8 mouse cellular contexts compared by ENCODE assay signal in the genomic region with DNA sequence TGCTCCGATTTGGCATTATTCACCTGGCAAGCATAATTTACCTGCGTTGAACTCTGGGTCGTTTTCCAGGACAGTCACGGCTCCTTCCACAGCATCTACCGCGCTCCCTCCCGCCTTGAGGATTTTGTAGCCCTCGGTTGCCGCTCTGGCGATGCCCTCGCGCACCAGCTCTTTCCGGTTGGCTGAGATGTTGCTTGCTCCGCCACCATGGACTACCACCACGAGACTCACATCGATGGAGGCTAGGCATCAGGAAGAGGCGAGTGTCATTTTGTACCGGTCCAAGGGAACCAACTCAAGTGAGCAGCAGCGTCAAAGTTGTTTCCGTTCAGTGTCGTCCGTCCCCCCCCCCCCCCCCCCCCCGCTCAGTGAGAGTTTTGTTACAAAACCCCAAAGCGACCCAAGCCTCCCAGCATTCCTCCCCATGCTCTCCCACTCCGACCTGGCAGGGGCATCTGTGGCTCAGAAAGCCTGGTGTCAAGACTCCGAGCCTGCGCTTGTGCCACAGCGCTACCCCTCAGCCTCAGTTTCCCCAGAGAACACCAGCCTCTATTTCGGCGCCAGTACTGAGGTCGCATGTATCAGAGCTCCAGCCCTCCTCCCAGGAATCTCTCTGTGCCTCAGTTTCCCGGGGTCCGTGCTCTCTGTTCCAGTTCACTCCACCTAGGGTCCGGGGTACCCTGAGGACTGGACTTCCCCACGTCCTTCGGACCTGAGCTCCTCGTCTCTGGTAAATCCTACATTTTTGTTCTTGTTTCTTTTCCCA. TPM values are rescaled to one million over a fixed set of nuclear protein-coding genes. Genes with fewer than 3 reads are reported as not detected.
DNase-seq lines count a peak whose midpoint lies in the region; ATAC-seq and TF ChIP-seq lines count a peak whose summit lies in the region.

No protein-coding gene starts in this region.

- H3K4me2 ChIP-seq in limb, embryonic 12.5 days = peak overlapping the region; percentile 82
- H3K4me2 ChIP-seq in midbrain, embryonic 13.5 days (replicated peaks) = peak overlapping the region; percentile 96
- peak overlapping the region; percentile 99 for H3K4me2 ChIP-seq in stomach, postnatal 0 days (replicated peaks; ENCODE audit: low read depth)

- TF ChIP-seq EP300 in stomach, postnatal 0 days (optimal IDR thresholded peaks at IDR 0.05) = no peak

- peak overlapping the region; percentile 58 for H3K27ac ChIP-seq in limb, embryonic 12.5 days
- H3K27ac ChIP-seq in midbrain, embryonic 13.5 days = peak overlapping the region; percentile 67
- peak overlapping the region; percentile 40; the same call in 1 of the 2 replicates for H3K27ac ChIP-seq in stomach, postnatal 0 days (replicated peaks)

- no peaks in the 10 kb centered on the region for H3K27me3 ChIP-seq in limb, embryonic 12.5 days
- no peaks in the 10 kb centered on the region for H3K27me3 ChIP-seq in midbrain, embryonic 13.5 days
- no peaks in the 10 kb centered on the region for H3K27me3 ChIP-seq in stomach, postnatal 0 days (ENCODE audit: control insufficient read depth, insufficient read depth, low read length)

- peak overlapping the region; percentile 60 for H3K4me3 ChIP-seq in limb, embryonic 12.5 days (replicated peaks)
- H3K4me3 ChIP-seq in midbrain, embryonic 13.5 days (replicated peaks) = peak overlapping the region; percentile 71
- peak overlapping the region; percentile 66 for H3K4me3 ChIP-seq in stomach, postnatal 0 days (ENCODE audit: low read depth, low read length)

- peak; percentile 80 for ATAC-seq in limb, embryonic 12.5 days (ENCODE audit: insufficient number of reproducible peaks, insufficient read depth, low FRiP score, low TSS enrichment, low read depth)
- peak; percentile 92 for ATAC-seq in midbrain, embryonic 13.5 days
- peak; percentile 59 for ATAC-seq in stomach, postnatal 0 days (ENCODE audit: low FRiP score, low TSS enrichment)

- H3K36me3 ChIP-seq in limb, embryonic 12.5 days = peaks cover 5% of the 10 kb centered on the region; the same call in 1 of the 2 replicates
- H3K36me3 ChIP-seq in midbrain, embryonic 13.5 days = no peaks in the 10 kb centered on the region
- no peaks in the 10 kb centered on the region for H3K36me3 ChIP-seq in stomach, postnatal 0 days (ENCODE audit: control insufficient read depth, insufficient read depth, low read length)

- H3K9me3 ChIP-seq in limb, embryonic 12.5 days = no peaks in the 10 kb centered on the region
- H3K9me3 ChIP-seq in midbrain, embryonic 13.5 days = no peaks in the 10 kb centered on the region
- H3K9me3 ChIP-seq in stomach, postnatal 0 days (ENCODE audit: control insufficient read depth, low read length) = no peaks in the 10 kb centered on the region

- no peaks in the 10 kb centered on the region; the same call in 1 of the 2 replicates for H3K4me1 ChIP-seq in limb, embryonic 12.5 days (replicated peaks)
- peaks cover 21% of the 10 kb centered on the region for H3K4me1 ChIP-seq in midbrain, embryonic 13.5 days (replicated peaks)
- H3K4me1 ChIP-seq in stomach, postnatal 0 days (replicated peaks; ENCODE audit: control insufficient read depth, insufficient read depth) = no peaks in the 10 kb centered on the region

- 2% methylated on average over 37 of the region's 37 CpGs for WGBS in limb, embryonic 12.5 days
- 2% methylated on average over 36 of the region's 37 CpGs for WGBS in midbrain, embryonic 13.5 days
- under 1% methylated on average over 34 of the region's 37 CpGs for WGBS in stomach, postnatal 0 days

- TF ChIP-seq CTCF in stomach, postnatal 0 days (IDR thresholded peaks at IDR 0.05; ENCODE audit: low read depth) = no peak

- peak overlapping the region; percentile 67 for H3K9ac ChIP-seq in limb, embryonic 12.5 days (replicated peaks)
- H3K9ac ChIP-seq in midbrain, embryonic 13.5 days (replicated peaks) = peak overlapping the region; percentile 78
- peak overlapping the region; percentile 75 for H3K9ac ChIP-seq in stomach, postnatal 0 days (ENCODE audit: low read length)

- DNase-seq in adrenal gland, adult 2 months = peak; percentile 35
- no peak for DNase-seq in adrenal gland, adult 18-20 months (ENCODE audit: low spot score in 2 of 2)
- peak; percentile 43 for DNase-seq in R1 (ENCODE audit: low read depth, low spot score)
- peak; percentile 45 for DNase-seq in embryo, embryonic 9.5 days (ENCODE audit: extremely low spot score)
- peak; percentile 25 for DNase-seq in heart, postnatal 4 days
- DNase-seq in stomach, postnatal 0 days (ENCODE audit: low spot score) = peak; percentile 34

RNA-seq across cellular contexts. Expression of gene Asrgl1, which starts 0.5 kb away (rescaled TPM):
- total RNA-seq in adrenal gland, adult 2 months (2021) = 10 to 100 TPM; 10.3 to 12.7 TPM
- 1.2 and 2.0 TPM in 2 replicates for polyA plus RNA-seq in adrenal gland, adult 2 months (2012; rRNA removed)
- total RNA-seq in adrenal gland, adult 18-20 months (2021) = 10 to 100 TPM; 11.8 to 14.1 TPM
- total RNA-seq in heart, postnatal 4 days (2021) = 10 to 100 TPM; 13.2 to 16.4 TPM
- polyA plus RNA-seq in limb, embryonic 12.5 days (2016; fragmentation: Nextera tagmentation; extraction: Ambion mirVana) = 23.2 and 24.0 TPM in 2 replicates
- 13.6 and 17.2 TPM in 2 replicates for polyA plus RNA-seq in midbrain, embryonic 13.5 days (2015; fragmentation: Nextera tagmentation; extraction: Ambion mirVana)
- 6.9 and 7.5 TPM in 2 replicates for polyA plus RNA-seq in stomach, postnatal 0 days (2015; fragmentation: Nextera tagmentation; extraction: Ambion mirVana)

RNA-seq across cellular contexts. Expression of gene Scgb1a1, which starts 47.2 kb away (rescaled TPM):
- total RNA-seq in adrenal gland, adult 2 months (2021) = not detected
- 4.5 TPM in 1 of 2 replicates, not detected in the other for polyA plus RNA-seq in adrenal gland, adult 2 months (2012; rRNA removed)
- not detected for total RNA-seq in adrenal gland, adult 18-20 months (2021)
- not detected for total RNA-seq in heart, postnatal 4 days (2021)
- not detected in 2 replicates for polyA plus RNA-seq in limb, embryonic 12.5 days (2016; fragmentation: Nextera tagmentation; extraction: Ambion mirVana)
- not detected in 2 replicates for polyA plus RNA-seq in midbrain, embryonic 13.5 days (2015; fragmentation: Nextera tagmentation; extraction: Ambion mirVana)
- polyA plus RNA-seq in stomach, postnatal 0 days (2015; fragmentation: Nextera tagmentation; extraction: Ambion mirVana) = 10.8 and 12.6 TPM in 2 replicates

Comparison
In these comparisons a context has a peak if more than half of its experiments do, and no peak if none do; other contexts are left out.
1. DNase-seq: peak in adrenal gland, adult 2 months (single experiment), R1 (single experiment), embryo, embryonic 9.5 days (single experiment), heart, postnatal 4 days (single experiment) and stomach, postnatal 0 days (single experiment); none in adrenal gland, adult 18-20 months (0 of 2).
2. Peak in every context shown above with its lines, with median percentiles within 50 percentile points of each other: ATAC-seq, H3K27ac ChIP-seq, H3K4me2 ChIP-seq, H3K4me3 ChIP-seq and H3K9ac ChIP-seq.